Mouse (Mus musculus) R1 (cell line): ENCODE results near the gene Trpm3.

Source experiments
- DNase-seq: peaks from one replicate; pipeline ENCODE4 v3.0.0-alpha.2; 2018; ENCODE audit warnings: low read depth, low spot score

Gene Trpm3

DNA sequence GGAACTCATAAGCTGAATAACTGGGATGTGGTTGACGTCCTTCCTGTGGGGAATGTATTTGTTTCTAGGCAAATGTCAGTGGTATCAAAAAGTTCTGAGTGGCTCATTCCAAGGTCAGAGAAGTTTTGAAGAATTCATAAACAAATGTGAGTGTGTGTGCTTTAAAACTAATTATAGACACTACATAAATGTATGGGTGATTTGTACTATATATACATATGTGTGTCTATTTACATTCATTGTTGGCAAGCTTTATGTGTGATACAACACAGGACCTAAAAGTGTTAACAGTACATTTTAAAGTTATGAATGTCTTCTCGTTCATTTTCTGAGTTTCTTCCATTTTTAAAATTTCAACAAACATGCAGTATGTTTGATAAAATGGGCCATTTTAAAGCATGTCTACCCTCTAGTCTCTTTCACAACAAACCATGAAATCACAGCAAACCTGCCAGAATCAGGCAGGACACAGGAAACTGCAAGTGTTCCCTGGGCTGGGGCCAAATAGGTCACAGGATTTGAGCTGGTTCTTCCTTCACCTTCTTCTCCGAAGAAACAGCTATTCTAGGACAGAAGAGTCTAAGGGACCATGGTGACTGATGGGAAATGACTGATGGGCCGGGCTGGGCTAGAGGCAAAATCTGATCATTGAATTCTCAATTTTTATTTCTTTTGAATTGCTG, 334.3 kb downstream of the Trpm3 start:
- DNase-seq, result no peak

DNA sequence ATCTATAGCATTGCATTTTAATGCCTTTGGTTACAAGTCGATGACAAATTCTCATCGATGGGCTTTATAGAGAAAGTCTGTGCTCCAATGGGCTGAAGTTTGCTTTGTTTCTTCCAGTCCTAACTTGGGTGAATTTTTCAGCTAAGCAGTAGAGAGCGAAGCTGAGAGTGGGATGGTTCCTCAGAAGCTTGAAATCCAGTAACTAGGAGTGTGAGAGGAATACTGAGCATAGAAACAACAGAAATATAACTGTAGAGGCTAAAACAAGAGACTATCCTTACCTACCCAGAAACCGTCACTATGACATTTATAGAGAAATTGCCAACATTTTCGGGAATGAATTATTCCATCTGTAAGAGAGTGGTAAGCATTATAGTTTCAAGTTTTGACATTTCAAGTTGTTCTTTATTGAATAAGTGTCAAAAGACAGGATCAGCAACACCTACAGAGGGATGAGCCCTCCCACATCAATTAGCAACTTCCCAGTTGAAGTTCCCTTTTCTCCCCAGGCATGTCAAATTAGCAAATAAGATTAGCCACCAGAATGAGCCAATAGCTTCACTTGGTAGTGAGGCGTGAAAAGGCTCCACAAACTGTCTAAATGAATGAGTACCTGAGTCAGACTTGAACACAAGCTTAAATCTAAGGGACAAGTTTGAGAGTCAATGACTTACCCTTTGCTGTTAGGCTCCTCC, 339.6 kb downstream of the Trpm3 start:
- DNase-seq, result no peak

DNA sequence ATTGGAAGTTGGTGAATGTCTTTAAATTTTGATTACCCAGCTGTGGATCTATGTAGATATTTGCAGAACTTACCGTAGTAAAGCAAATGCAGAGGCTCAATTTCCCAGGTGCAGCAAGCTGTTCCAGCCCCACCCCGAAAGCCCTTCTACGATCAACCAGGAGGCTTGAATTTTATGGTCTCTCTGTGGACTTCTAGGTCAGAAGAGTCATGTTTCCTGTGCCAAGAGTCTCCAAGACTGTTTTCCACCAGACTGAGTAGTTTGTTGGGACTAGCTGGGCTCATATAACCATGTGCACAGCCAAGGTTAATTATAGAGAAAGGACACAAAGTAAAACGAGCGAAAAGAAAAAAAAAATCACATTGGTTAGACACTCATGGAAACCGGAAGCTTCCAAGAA, 364.6 kb downstream of the Trpm3 start:
- DNase-seq, result no peak

DNA sequence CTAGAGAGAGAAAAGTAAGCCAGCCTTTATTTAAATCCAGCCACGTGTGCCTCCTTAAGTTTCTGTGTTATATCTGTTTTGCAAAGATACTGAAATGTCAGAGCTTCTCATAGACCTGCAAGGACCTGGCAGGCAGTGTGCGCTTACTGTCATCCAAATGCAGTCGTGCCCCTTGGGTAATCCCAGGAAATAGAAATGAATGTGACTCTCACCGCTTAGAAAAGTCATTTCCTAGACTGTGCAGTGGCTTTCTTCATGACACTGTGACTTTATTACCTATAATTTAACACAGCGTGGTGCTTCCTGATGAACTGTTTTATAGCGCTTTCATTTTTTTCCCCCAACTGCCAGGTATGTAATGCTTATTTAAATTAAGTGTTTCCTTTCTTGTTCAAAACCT, 379.7 kb downstream of the Trpm3 start:
- DNase-seq, result no peak

DNA sequence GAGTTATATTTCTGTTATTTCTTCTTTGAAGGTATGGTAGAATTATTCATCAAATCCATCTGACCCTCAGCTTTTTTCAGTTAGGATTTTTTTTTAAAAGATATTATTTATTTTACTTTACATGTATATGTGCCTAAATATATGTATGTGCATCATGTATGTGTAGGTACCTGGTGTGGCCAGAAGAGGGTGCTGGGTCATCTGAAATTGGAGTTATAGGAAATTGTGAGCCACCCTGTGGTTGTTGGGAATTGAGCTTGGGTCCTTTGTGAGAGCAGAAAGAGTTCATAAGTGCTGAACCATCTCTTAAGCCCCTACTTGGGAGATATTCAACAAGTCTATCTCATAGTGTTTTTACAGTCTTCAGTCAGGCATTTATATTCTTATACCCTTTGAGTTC, 389.1 kb downstream of the Trpm3 start:
- DNase-seq, result peak; percentile 49

DNA sequence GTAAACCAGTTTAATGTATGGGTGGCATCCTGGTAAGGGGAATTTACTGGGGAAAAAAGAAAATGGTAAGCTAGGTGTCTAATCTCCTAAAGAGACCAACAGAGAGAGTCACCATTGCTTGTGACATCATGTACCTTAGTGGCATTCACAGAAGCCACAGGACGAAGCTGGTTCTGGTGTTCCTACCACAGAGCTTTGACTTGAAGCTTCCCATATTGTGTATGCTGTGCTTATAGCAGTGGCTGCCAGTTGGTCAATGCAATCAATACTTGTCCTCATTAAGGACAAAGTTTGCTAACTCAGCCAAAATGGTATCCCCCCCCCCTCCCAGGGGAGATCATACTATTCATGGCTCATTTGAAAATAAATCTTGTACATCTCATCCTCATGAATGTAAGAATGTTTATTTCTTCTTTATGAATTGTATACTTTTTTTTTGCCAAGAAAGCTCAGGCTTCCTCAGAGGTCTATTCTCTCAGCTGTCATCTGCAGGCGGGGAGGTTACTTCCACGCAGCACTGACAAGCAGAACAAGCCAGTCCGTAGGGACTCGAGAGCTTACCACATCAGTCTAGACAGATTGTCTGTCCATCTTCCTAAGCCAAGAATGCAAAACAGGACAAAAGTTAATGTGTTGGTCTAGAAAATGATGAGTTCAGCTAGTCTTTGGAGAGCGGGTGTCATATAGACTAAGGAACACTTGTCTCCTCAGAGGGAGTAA, 404.3 kb downstream of the Trpm3 start:
- DNase-seq, result no peak

DNA sequence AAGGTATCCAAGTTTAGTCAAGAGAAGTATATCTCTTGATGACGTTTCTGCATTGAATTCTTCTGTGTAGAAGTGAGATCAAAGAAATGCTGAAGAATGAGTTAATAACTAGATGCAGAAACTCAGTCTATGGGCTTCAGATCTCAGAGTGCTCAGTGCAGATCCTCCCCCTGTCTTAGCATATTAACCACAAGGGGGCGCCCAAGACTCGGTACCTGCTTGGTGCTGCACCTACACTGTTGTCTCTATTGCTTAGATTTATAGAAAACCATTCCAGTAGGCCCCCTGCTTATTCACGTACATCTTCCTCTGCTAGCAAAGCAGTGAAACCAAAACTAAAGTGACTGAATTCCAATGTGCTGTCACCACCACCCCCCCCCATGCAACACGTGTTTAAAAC, 413.3 kb downstream of the Trpm3 start:
- DNase-seq, result peak; percentile 69

DNA sequence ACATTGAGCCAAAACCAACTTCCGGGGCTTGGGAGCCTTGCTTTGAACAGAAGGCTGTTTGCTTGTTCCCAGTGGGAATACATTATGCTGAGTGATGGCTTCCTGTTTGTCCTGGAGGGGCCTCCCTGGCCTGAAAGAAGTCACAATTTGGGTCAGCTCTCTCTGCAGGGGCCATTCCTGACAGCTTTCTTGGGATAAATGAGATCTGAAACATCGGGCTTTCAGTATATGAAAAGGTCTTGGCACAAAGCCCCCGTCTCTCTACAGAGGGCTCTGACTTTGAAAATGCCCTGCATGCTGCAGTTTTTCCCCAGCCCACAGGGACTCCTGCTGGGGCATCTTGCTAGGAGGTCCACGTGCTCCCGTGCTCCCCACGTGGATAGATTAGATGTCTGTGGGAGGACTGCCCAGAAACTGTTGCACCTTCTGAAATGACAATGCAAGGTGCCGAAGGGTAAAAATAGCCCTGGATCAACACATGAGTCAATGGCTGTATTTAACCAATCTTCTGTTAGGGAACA, 415.6 kb downstream of the Trpm3 start:
- DNase-seq, result peak; percentile 17

DNA sequence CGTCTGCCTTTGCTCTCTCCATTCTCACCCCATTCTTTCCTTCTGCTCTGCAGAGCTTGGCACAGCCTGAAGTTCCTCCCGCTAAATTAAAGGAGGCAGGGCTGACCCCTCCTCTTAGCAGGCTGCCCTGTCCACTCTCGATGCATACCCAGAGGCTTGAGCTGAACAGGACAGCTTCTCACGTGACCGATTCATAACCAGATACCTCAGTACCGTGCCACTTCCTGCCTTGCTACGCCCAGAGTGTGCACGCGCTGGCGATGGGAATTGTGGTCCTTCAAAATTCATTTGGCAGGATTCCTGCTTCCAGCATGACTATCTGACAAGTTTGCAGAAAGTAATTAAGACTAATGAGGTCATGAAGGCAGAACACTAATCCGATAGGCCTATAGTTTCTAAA, 433.6 kb downstream of the Trpm3 start:
- no peak for DNase-seq

DNA sequence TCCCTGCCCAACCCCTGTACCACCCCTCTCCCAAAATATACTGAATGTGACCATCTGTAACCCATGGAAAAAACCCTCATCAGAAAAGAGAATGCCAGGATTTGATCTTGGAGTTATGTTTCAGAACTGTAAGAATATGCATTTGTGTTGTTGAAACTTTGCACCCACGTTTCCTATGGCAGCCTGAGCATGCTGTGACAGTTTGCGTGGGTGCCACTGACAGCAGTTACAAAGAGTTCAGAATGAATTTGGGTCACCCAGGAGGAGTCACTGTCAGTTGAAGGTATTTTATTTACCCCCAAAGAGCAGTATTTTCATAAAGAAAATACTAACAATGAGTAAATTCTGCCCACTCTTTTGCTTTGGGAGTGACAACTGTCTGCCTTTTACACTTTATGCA, 434.0 kb downstream of the Trpm3 start:
- no peak for DNase-seq

DNA sequence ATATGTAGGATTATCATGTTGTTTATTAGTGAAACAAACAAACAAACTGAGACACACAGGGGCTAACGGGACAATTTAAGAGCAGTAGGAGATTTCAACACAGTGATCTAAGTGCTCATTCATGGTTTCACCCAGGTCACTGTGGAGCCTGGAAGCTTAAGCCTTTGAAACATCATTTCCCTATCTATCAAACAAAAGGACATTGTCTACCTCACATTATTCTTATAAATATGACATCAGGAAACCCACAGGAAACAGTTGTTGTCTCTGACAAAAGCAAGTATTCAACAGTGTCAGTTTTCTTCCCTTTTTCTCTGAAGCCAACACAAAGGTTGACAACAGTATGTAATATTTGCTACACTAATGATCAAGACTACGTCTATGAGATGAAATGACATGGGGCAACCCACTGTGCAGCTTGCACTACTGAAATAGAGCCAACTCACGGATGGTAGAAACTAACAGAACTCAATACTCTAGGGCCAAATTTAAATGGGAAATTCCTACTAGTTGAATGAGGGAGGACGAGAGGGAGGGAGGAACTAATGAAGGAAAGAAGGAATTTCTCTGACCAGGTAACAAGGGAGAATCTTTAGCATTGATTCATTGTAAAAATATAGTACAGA, 443.4 kb downstream of the Trpm3 start:
- DNase-seq, result no peak

DNA sequence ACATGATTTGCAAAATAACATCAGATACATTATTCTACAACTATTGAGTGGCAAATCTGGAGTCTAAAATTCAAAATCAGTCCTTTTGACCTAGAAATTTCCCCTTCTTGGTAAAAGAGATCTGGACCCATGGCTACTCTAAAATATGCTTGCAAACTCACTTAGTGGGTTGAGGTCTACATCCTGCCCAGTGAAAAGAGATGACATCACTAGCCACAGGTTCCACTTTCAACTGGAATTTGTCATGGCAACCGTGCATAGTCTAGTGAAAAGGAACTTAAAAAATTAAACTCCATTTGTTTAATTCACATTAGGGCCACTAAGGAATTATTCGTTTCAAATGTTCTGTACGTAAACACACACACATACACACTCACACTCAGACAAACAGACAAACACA, 455.6 kb downstream of the Trpm3 start:
- DNase-seq, result peak; percentile 2

DNA sequence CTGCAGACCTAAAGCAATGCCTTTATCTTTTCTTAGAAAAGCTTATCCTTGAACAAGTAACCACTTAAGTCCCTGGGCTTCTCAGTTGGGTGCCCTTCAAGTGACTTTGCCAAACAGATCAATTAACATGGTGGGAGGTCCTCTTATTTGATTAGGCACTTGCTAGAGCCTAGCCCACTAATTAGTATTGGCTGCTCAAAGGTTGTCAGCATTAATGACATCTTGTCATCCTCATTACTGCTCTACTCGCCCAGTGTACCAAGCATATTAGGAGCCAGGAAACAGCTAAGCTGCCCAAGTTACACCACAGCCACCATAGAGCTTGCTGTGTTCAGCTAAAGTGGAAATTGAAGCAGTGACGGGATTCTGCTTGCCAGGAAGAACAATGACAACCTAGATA, 456.4 kb downstream of the Trpm3 start:
- no peak for DNase-seq

DNA sequence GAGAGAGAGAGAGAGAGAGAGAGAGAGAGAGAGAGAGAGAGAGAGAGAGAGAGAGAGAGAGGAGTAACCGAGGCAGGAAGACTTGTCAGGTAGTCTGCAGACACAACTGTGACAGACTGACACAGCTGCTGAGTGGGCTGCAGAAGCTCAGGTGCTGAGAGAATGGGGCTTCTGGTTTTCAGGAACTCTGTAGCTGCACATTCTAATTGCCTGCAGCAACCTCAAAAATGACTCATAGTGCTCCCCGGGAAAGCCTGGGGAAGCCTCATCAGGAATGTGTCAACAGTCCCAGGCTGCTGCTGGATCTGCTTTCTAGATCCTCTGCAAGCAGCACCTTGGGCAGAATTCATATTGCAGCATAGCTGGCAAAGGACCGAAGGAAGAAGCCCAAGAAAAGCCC, 457.9 kb downstream of the Trpm3 start:
- no peak for DNase-seq

DNA sequence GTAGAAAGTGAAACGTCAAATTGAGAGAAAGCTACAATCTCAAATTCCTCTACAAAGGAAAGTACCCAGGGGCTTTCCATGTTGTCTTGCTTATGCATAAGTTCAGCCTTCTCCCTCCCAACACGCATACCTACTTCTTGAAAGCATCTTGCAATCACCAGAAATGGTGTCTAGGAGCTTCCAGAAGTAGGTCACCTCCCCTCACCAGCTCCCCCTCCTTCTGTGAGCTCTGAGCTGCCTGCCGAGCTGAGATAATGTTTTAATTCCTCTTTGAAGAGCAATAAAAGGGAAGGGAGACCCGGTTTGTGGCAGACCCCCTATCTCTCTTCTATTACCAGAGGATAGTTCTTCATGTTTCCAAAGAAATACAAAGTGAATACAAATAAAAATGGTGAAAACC, 465.5 kb downstream of the Trpm3 start:
- DNase-seq, result no peak

DNA sequence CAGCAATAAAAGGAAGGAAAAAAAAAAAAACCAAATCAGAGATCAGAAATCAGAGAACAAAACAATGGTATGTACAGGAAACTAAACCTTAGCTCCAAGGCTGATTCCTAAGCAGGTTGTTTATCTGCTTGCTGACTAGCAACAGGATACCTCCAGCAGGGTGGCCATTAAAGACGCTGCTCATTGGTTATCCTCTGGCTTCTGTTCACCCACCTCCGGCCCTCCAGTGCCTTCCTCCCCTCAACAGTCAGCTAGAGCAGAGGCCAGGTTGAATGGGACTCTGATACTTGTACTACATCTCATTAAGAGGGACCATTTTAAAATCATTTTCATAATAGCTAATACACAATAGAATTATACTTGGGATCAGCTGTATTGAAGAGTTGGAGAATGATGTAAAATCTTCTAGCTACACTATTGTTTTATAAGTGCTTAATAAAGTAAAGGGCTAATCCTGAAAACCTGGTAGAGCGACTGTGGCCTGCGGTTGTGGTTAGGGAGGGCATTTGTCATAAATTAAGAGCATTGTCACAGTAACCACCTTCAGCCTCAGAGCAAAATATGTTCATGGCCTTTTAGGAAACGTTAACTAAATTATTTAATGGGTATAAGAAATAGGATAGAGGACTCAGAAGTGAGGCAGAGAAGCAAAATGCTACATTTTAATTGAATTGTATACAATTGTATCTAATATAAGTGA, 469.3 kb downstream of the Trpm3 start:
- no peak for DNase-seq

DNA sequence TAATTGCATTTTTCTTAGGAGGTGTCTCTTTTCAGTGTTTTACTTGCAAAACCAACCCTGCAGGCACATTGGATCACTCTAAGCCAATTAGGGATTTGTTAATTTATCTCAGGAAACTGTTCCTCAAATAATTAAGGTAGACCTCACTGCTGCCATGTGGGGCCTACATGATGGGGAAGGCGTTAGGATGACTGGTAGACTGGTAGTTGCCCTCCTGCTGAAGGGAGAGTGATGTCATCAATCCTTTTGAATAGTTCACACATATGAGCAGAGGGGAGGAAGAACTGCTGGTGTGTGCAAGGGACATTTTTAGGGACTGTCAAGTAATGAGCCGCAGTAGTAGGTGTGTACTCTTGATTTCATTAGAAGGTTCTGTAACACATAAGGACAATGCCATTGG, 472.8 kb downstream of the Trpm3 start:
- DNase-seq, result no peak

DNA sequence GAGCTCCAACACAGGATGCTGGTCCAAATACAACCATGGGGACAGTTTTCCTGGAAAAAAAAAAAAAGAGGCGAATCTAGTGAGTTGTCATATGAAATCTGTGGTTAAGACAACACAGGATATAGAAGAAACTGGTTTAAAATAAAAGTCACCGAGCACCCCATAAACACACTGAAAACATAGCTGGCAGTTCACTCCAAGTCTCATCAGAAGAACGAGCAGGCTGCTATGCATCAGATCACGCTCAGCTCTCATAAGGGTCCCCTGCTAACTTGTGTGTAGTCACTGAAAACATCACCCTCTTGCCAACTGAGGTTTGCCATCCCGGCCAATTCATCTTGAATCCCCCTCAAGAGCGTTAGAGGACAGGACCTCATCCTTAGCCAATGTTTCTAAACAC, 476.5 kb downstream of the Trpm3 start:
- DNase-seq, result no peak

DNA sequence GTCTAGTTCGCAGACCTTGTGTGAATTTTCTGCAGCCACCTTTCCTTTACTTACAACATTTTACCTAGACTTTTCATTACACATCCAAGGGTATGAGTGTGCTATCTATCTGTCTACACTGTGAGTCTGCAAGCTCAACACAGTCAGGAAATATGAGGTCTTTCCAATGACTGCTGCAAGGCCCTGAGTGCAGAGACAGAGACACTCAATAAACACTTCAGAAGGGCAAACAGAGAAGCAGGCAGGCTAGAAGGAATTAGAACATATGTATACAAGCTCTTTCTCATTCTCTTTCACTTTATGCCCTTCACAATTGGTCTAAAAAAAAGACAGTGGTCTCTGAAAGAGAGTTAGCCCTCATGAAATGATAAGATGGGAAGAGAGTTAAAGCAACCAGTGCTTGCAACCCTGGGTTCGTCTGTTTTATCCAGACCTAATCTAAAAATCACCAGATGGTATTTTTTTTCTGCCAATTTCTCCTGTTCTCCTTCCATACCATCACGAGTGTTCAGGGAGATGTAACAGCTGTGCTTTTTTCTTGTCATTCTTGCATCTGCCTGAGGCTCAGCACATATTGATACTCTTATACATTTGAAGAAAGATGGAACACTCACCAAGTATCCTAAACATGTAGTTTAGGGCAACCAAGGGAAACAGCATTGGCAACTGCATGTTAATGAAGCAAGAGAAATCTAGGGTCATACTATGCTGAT, 486.1 kb downstream of the Trpm3 start:
- no peak for DNase-seq

DNA sequence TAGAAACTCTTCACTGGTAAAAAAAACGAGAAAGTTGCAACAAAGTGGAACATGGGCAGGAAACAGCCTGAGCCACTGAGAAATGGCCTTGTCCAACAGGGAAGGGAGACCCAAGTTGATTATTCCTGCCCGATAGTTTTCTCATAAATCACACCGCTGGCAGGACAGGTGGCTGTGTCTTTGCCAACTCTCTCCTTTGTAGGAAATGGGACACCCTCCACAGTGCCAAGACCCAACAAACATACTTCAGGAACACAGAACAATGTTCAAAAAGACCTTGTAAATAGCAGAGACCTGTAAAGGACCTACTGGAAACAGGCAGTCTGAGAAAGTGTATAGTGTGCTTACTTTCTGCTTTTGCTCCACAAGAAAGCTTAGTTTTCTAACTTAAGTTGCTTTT, 490.0 kb downstream of the Trpm3 start:
- DNase-seq, result no peak

DNA sequence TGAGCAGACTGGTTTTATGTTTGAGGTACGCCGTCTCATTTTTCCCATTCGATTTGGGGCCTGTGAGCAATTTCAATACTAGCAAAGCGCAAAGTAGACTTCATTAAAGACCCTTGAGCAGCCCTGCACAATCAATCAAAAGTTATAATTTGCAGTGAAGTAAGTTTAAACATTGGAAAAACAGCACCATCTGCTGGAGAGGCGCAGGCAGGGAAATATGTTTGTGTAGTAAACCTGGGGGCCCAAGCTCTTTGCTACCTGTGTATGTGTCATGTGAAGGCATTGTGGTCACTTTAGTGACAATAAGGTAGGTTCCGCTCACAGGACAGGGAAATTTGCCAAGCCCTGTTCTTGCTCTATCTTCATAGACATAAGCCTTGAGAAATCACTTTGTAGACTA, 492.5 kb downstream of the Trpm3 start:
- peak; percentile 13 for DNase-seq
